Mouse (Mus musculus) embryonic facial prominence, embryonic 12.5 days (tissue): ENCODE measurements around the gene Eogt. TPM values are rescaled to one million over a fixed set of nuclear protein-coding genes. Genes with fewer than 3 reads are reported as not detected.

ENCODE experiments used
- ATAC-seq: fragments of 200-750 bp; cut with Nextera tagmentation; 2 replicates; pipeline ENCODE4 v1.8.0; 2017; ENCODE audit not compliant: insufficient number of reproducible peaks, insufficient read depth, low FRiP score, low TSS enrichment
- H3K27ac ChIP-seq: fragments of 300-500 bp; sonication (generic); 2 replicates; pipeline ENCODE4 v1.5.1; 2016; ENCODE audit warnings: mild to moderate bottlenecking
- H3K27me3 ChIP-seq: fragments of 300-500 bp; sonication (generic); 2 replicates; pipeline ENCODE4 v1.6.1; 2016; ENCODE audit warnings: mild to moderate bottlenecking, moderate library complexity
- H3K36me3 ChIP-seq: fragments of 300-500 bp; sonication (generic); 2 replicates; pipeline ENCODE4 v1.6.1; 2016; ENCODE audit warnings: mild to moderate bottlenecking
- H3K4me1 ChIP-seq: fragments of 300-500 bp; sonication (generic); 2 replicates; pipeline ENCODE4 v1.6.1; 2016
- H3K4me2 ChIP-seq: fragments of 300-500 bp; sonication (generic); replicated peaks from 2 replicates; pipeline ENCODE4 v1.6.1; 2016; ENCODE audit warnings: mild to moderate bottlenecking, moderate library complexity
- H3K4me3 ChIP-seq: fragments of 300-500 bp; sonication (generic); 2 replicates; pipeline ENCODE4 v1.5.1; 2016; ENCODE audit warnings: mild to moderate bottlenecking
- H3K9ac ChIP-seq: fragments of 300-500 bp; sonication (generic); 2 replicates; pipeline ENCODE4 v1.6.1; 2016; ENCODE audit warnings: mild to moderate bottlenecking, moderate library complexity
- H3K9me3 ChIP-seq: fragments of 300-500 bp; sonication (generic); 2 replicates; pipeline ENCODE4 v1.6.1; 2016; ENCODE audit warnings: mild to moderate bottlenecking, moderate library complexity
- WGBS: fragments of 180-500 bp; shearing (Covaris S2); methylation state at CpG from one replicate; pipeline ENCODE4 v1.1.7; 2016; 5-methylcytosine and 5-hydroxymethylcytosine counted together
- polyA plus RNA-seq: library from polyadenylated mRNA; unstranded; fragments of >200 nt; fragmentation: Nextera tagmentation; extraction: Ambion mirVana; gene quantifications from 2 replicates; pipeline ENCODE4 v1.2.1, GENCODE M21; 2016

Gene Eogt
- polyA plus RNA-seq, 1 experiment from 2014 or later: 9.5 TPM

GRCm38 (mm10) chr6:97101958-97102702, 46.9 kb downstream of the Eogt start:
- no peak overlapping the region for H3K9ac ChIP-seq
- H3K27me3 ChIP-seq: no peaks in the 10 kb centered on the region
- H3K4me3 ChIP-seq: no peak overlapping the region
- no peaks in the 10 kb centered on the region for H3K36me3 ChIP-seq
- H3K27ac ChIP-seq: no peak overlapping the region
- no peak for ATAC-seq
- H3K9me3 ChIP-seq: no peaks in the 10 kb centered on the region
- H3K4me1 ChIP-seq: peaks cover 4% of the 10 kb centered on the region; the same call in 1 of the 2 replicates
- WGBS: 4% methylated on average over 15 of the region's 15 CpGs
- H3K4me2 ChIP-seq: peak overlapping the region; percentile 25; the same call in 1 of the 2 replicates

- Histone ChIP-seq H3K4me1 (peaks cover 4% of the 10 kb centered on the region; the same call in 1 of the 2 replicates), H3K4me3 (no peak overlapping the region), H3K4me2 (peak overlapping the region; percentile 25; the same call in 1 of the 2 replicates), H3K36me3 (no peaks in the 10 kb centered on the region), H3K9me3 (no peaks in the 10 kb centered on the region), H3K27me3 (no peaks in the 10 kb centered on the region), H3K27ac (no peak overlapping the region), H3K9ac (no peak overlapping the region)
- WGBS: 10% methylated on average over 12 of the region's 12 CpGs
- ATAC-seq: no peak
Measured at GRCm38 (mm10) chr6:97101190-97101957, 47.6 kb downstream of the Eogt start.

GRCm38 (mm10) chr6:97082336-97082735, 66.6 kb downstream of the Eogt start:
- no peak for ATAC-seq
- Histone ChIP-seq H3K9ac (no peak overlapping the region), H3K27me3 (no peaks in the 10 kb centered on the region), H3K9me3 (no peaks in the 10 kb centered on the region), H3K36me3 (no peaks in the 10 kb centered on the region), H3K27ac (no peak overlapping the region), H3K4me3 (no peak overlapping the region), H3K4me2 (no peak overlapping the region), H3K4me1 (no peaks in the 10 kb centered on the region)
- WGBS: 86% methylated on average over 2 of the region's 2 CpGs

- WGBS: 41% methylated on average over 9 of the region's 9 CpGs
- no peak overlapping the region for H3K4me2 ChIP-seq
- no peak overlapping the region for H3K4me3 ChIP-seq
- H3K9me3 ChIP-seq: no peaks in the 10 kb centered on the region
- no peaks in the 10 kb centered on the region for H3K4me1 ChIP-seq
- no peaks in the 10 kb centered on the region for H3K36me3 ChIP-seq
- no peak overlapping the region for H3K27ac ChIP-seq
- H3K9ac ChIP-seq: no peak overlapping the region
- no peaks in the 10 kb centered on the region for H3K27me3 ChIP-seq
- ATAC-seq: no peak
Measured at GRCm38 (mm10) chr6:97080016-97080415, 69.0 kb downstream of the Eogt start.

- no peaks in the 10 kb centered on the region for H3K9me3 ChIP-seq
- H3K36me3 ChIP-seq: no peaks in the 10 kb centered on the region
- peaks cover 5% of the 10 kb centered on the region for H3K4me1 ChIP-seq
- peak within 1 kb of the TSS; percentile 40 for H3K4me3 ChIP-seq
- 0 out of 2 replicates have a peak within 1 kb of the TSS, but pooled peaks have one; percentile 9 for H3K9ac ChIP-seq
- peak; percentile 79 for ATAC-seq
- no peak within 1 kb of the TSS for H3K27ac ChIP-seq
- H3K27me3 ChIP-seq: peaks cover 32% of the 10 kb centered on the region
- under 1% methylated on average over 30 of the region's 30 CpGs for WGBS
- peak within 1 kb of the TSS; percentile 84 for H3K4me2 ChIP-seq
Measured at GRCm38 (mm10) chr6:97060074-97060681, 88.8 kb downstream of the Eogt start, which contains the start of gene Fam19a4. Gene Fam19a4, minus strand, starts transcription at chr6:97060413.

Other genes with a start within 250 kb of the Eogt start
- gene Fam19a4, start 88.8 kb downstream of the Eogt start, polyA plus RNA-seq: 1.3 and 2.1 TPM in 2 replicates
- gene Tmf1, start 29.9 kb upstream of the Eogt start, polyA plus RNA-seq: 35.7 TPM in 2 replicates
- 97.0 and 97.8 TPM in 2 replicates for gene Uba3, start 56.5 kb upstream of the Eogt start, polyA plus RNA-seq
- 56.4 and 57.2 TPM in 2 replicates for gene Arl6ip5, start 61.5 kb upstream of the Eogt start, polyA plus RNA-seq
- gene Lmod3, start 103.6 kb upstream of the Eogt start, polyA plus RNA-seq: 2.4 and 3.7 TPM in 2 replicates